Mouse (Mus musculus): ENCODE data around the gene Ptprt.

DNA sequence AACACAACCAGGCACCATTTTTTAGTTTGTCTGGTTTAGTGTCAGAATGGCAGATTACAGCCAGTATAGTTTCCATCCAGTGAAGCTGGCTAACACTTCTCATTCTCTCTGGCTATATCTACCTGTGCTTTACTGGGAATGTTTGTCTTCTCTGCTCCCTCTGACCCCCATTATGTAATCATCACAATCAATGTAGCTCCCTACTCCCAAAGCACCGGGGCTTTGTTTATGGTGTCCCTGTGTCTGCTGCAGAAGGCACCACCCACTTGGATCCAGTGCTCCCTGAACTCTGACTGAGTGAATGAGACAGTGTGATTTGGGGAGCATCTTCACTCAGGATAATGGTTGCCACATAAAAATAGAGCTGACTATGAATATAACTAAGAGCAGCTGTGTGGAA is 217.8 kb downstream of the Ptprt start:
- TF ChIP-seq CTCF (IDR thresholded peaks at IDR 0.05; ENCODE audit: extremely low read depth, insufficient read length, insufficient replicate concordance, low read depth, low read length) (no peak), POLR2A (IDR thresholded peaks at IDR 0.05; ENCODE audit: low read depth, low read length) (no peak)
